Mouse (Mus musculus): ENCODE data around the gene Gli2.

Gli2 gene

GRCm38 (mm10) chr1:118799322-118800116, 253.9 kb downstream of the Gli2 start:
- no peak for DNase-seq (ENCODE audit: low spot score)

DNA sequence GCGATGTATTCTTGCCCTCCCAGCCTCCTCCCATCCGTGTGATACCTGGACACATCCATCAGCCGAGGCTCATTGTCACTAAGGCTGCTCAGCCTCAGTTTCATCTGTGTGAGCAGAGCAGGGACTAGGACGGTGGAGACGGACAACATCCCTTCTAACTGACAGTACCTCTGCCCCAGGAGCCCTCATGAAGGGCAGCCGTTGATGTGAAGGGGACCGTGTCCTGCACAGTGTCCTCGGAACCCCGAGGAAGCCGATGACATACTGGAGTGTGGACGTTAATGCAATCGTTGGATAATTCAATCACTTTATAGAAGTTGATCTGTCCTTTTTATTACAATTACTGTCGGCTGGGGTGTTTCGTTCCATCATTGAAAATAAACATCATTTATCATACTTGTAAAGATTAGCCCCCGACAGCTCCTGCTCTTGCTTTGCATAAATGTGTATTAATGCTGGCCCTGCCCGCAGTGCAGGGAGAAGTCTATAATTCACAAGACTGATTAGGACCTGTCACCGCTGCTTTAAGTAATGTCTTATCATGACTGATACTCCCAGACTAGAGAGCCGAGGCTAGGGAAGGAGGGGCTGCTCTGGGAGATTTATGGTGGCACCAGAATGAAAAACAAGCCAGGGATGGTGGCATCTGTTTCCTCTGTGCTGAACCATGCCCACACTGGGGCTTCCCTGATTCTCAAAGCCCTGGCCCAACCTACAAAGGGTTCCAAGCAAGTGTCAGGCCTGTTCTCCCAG, 257.8 kb downstream of the Gli2 start:
- no peak for DNase-seq (ENCODE audit: low spot score)

DNA sequence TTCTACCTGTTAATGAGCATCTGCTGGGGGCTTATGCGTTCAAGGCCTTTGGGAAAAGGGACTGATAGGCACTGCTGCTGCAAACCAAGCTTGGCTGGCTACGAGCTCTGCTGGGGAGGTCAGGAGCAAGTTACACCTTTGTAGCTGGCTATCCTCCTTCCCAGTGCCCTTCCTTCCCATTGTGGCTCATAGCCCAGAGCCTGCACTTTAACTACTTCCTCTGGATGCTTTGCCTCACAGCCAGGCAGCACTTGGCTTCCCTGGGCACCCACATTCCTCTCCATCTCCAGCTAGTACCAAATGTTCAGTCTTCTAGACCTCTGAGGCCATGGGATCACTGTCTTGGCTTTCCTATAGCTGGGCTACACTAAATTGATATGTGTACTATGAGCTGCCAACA, 263.5 kb downstream of the Gli2 start:
- no peak for DNase-seq (ENCODE audit: low spot score)

GRCm38 (mm10) chr1:118789468-118789867, 264.0 kb downstream of the Gli2 start:
- DNase-seq (ENCODE audit: low spot score), result no peak

GRCm38 (mm10) chr1:118788813-118789212, 264.6 kb downstream of the Gli2 start:
- no peak for DNase-seq (ENCODE audit: low spot score)

DNA sequence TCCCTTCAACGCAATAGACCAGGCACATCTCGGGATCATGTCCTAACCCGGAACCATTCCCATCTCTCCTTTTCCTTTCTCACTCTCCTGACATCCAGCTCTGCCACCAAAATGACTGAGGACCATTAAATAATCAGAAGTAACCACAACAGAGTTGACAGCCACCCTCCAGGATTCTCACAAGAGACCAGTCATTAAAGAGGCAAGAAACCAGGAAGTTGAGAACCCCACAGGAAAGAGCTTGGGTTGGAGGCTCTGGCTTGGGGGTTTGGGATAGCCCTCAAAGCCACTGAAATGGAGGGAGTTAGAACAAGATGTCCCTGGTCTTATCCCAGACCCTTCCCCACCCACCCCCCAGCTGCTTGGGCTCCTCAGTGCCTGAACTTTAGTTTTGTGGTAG, 265.9 kb downstream of the Gli2 start:
- no peak for DNase-seq (ENCODE audit: low spot score)

Data from yolk sac, embryonic 10.5 days (tissue).